Mouse (Mus musculus) myocyte (in vitro differentiated cells): ENCODE data around the gene Calml4.
A peak's percentile ranks its signal among the peaks of the same experiment; 100 is the strongest.

ENCODE experiments used
- CEBPB ChIP-seq: IDR thresholded peaks from 2 replicates; pipeline ENCODE4 v1.6.1; 2011; ENCODE audit warnings: mild to moderate bottlenecking, moderate library complexity; ENCODE audit not compliant: poor library complexity, insufficient read depth, severe bottlenecking
- E2F4 ChIP-seq: IDR thresholded peaks from one replicate; pipeline ENCODE4 v1.6.1; 2011; ENCODE audit warnings: mild to moderate bottlenecking, control low read depth, moderate library complexity; ENCODE audit not compliant: insufficient read depth
- MAX ChIP-seq: IDR thresholded peaks from one replicate; pipeline ENCODE4 v1.6.1; 2011; ENCODE audit warnings: low read depth, mild to moderate bottlenecking, control low read depth
- MYOD1 ChIP-seq, 3 experiments: IDR thresholded peaks; one replicate each; pipeline ENCODE4 v1.6.1; 2011; ENCODE audit warnings: control low read depth in 2 of 3, low read depth in 2 of 3, mild to moderate bottlenecking in 2 of 3, moderate library complexity in 1 of 3; ENCODE audit not compliant: insufficient read length in 2 of 3, control insufficient read depth in 1 of 3
- MYOG ChIP-seq, 3 experiments: IDR thresholded peaks; one replicate each; pipeline ENCODE4 v1.6.1; 2011; ENCODE audit warnings: control low read depth in 2 of 3, low read depth in 2 of 3, mild to moderate bottlenecking in 2 of 3; ENCODE audit not compliant: insufficient read length in 2 of 3, control insufficient read depth in 1 of 3, insufficient read depth in 1 of 3
- POLR2A ChIP-seq: IDR thresholded peaks from one replicate; pipeline ENCODE4 v1.6.1; 2011; ENCODE audit warnings: low read depth, mild to moderate bottlenecking, control low read depth, moderate library complexity; ENCODE audit not compliant: insufficient read length
- POLR2AphosphoS2 ChIP-seq: IDR thresholded peaks from one replicate; pipeline ENCODE4 v1.6.1; 2011; ENCODE audit warnings: low read depth, control low read depth; ENCODE audit not compliant: insufficient read length
- REST ChIP-seq: IDR thresholded peaks from one replicate; pipeline ENCODE4 v1.6.1; 2011; ENCODE audit warnings: mild to moderate bottlenecking, control low read depth, moderate library complexity; ENCODE audit not compliant: insufficient read depth, insufficient read length
- SRF ChIP-seq: IDR thresholded peaks from one replicate; pipeline ENCODE4 v1.6.1; 2011; ENCODE audit warnings: low read depth; ENCODE audit not compliant: control insufficient read depth, insufficient read length
- TCF12 ChIP-seq: IDR thresholded peaks from one replicate; pipeline ENCODE4 v1.6.1; 2011; ENCODE audit warnings: mild to moderate bottlenecking, control low read depth; ENCODE audit not compliant: poor library complexity, insufficient read depth, severe bottlenecking
- TCF3 ChIP-seq: IDR thresholded peaks from one replicate; pipeline ENCODE4 v1.6.1; 2011; ENCODE audit warnings: low read depth, control low read depth; ENCODE audit not compliant: insufficient read length
- USF1 ChIP-seq: IDR thresholded peaks from one replicate; pipeline ENCODE4 v1.6.1; 2011; ENCODE audit warnings: low read depth, mild to moderate bottlenecking, control low read depth, moderate library complexity

GRCm38 (mm10) chr9:62828662-62829086 lies 29.2 kb upstream of the Calml4 start:
- TF ChIP-seq TCF12 (no peak), SRF (peak; percentile 58), POLR2AphosphoS2 (peak; percentile 9), POLR2A (peak; percentile 52), USF1 (no peak), MYOD1 (IDR thresholded peaks at IDR 0.05; ENCODE audit: control insufficient read depth in 1 of 3, insufficient read length in 2 of 3, low read depth in 2 of 3) (peak in 2 of 3 experiments; percentile 8 to 46), TCF3 (peak; percentile 7), MAX (peak; percentile 30), MYOG (IDR thresholded peaks at IDR 0.05; ENCODE audit: control insufficient read depth in 1 of 3, insufficient read depth in 1 of 3, insufficient read length in 2 of 3, low read depth in 2 of 3) (peak in 2 of 3 experiments; percentile 17 to 68), E2F4 (no peak), CEBPB (no peak), REST (no peak)
